Mouse (Mus musculus): Measurements from ENCODE around the gene Aacs.

Aacs gene

DNA sequence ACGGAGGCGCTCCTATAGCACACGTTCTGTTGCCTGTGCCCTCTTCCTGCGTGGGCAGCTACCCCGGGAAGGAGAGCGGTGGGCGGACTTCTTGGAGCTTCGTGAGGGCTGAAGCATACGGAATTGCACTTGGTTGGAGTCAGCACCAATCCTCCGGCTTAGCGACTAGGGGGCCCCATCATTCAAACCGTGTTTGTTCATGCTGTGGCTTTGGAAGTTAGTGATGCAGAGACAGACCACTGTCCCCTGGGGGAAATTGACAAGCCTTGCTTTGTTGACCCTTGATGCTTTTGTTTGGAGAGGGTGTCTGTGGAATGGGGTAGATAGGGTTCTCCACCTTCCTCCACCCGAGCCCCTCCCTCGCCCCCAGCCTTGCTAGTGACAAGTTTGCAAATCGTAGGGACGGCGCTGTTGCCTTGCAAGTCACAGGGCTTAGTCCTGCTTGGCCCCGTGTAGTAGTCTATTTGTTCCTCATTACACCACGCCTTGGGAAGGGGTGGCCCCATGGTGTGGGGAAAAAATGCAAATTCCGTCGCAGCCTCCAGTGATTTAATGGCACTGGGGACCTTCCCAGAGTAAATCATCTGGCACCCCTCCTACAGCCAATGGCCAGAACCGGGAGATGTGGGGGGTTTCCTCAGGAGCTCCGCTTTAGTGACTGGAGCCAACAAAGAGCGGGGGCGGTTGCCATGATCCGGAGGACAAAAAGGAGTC is 59.2 kb downstream of the Aacs start:
- no peak for DNase-seq

DNA sequence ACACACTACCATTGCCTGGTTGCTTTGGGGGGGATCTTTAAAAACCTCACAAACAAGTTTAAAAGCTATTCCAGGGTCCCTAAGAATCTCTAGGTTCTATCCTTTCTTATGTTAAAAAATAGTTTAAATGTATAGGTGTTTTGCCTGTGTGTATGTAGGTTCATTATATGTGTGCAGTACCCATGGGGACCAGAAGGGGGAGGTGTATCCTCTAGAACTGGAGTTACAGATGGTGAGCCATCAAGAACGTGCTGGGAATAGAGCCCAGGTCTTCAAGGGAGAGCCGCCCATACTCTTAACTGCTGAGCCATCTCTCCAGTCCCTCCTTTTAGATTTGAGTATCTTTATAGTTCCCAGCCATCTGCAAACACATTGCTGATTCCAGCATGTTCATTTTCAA is 69.5 kb downstream of the Aacs start:
- DNase-seq, result no peak

DNA sequence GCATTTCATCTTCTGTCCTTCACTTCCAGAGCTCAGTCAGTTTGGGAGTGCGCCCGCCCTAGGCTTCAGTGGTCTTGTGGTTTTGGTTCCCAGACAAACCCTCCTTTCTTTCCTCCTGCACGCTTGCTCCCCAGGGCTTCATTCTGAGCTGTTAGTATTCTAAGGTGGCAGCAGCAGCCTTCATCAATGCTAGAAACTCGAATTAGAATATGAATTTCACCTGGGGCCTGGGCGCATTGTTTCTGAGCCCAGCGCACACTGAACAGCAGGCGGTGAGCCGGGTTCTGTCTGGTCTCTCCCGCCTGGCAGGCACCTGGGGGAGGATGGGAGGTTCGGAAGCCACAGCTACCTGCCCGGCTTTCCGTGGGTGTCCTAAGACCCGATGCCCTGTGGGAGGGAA is 70.7 kb downstream of the Aacs start:
- no peak for DNase-seq

DNA sequence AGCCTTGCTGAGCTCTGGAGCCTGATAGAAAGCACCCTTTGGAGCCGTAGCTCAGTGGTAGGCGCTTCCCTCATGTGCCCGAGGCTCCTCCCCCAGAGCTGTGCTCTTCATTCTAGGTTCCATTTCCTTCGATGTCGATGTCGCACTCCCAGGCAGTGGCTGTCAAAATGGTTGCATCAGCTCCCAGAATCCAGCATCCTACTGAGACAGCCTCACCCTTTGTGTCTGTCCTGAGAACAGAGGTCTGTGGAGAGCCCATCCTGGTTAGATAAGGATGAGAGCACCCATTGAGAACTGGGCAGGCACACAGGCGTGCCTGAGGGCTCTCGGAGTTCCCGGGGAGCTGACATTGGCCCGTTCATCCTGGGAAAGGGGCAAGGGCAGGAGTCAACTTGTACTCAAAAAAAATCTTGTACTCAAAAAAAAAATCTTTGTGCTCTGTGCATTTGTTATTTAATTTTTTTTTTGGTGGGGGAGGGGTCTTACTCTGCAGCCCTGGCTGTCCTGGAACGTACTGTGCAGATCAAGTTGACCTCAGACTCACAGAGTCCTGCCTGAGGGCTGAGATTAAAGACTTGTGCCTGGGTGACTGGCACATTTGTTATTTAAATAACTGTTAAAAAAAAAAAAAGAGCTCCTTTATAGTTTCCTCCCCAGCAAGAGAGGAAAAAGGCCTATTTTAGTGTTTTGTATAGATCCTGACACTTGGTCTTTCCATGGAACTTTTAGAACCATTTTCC is 74.3 kb downstream of the Aacs start:
- no peak for DNase-seq

DNA sequence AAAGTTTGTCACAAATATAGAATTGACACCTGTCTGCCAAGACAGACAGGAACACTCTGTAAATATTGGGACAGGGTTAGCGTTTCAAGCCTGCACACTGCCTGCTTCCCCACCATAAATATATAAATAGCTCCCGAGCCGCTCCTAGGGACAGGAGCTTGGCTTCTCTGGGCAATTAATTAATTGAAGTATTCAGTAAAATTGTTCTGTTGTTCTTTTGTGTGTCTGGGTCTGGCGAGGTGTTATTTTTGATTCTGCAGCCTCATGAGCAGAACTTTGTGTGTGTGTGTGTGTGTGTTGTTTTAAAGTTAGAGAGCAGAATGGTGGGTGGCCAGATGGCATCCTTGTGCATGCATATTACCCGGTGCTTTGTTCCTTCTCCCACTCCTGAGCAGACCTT is 80.1 kb downstream of the Aacs start:
- no peak for DNase-seq

DNA sequence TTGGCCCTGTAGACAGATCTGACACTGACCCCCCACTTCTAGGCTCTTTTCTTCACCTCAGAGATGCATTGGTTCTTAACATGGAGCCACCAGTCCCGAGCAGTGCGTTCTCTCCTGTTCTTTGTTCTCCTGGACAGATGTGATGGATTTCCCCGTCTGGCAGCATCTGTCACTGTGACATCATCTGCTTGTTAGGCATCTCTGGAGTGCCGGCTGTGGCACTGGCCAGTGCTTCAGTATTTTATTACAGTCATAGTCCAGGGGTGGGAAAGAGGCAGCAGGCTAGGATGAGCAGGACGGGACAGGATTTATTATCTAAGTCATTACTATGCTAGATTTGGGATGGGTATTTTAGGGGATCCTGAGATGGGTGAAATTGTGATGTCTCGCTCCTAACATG is 87.9 kb downstream of the Aacs start:
- no peak for DNase-seq

DNA sequence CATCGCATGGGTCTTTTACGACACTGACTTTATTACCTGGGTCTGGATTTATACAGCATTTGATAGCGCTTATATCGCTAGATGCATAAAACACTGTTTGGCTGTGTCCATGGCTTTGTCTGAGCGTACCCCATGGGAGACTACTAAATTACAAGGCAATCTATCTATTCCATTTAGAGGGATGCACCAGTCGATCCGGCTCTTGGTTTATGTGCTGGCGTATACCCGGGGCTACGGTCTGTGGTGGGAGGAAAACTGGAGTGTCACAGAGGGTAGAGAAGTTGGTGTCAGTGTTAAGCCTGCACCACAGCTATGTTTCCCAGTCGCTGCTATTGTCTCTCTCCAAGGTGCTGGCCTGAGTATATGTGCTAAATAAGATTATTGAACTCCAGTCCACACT is 90.1 kb downstream of the Aacs start:
- DNase-seq, result no peak

All from lung, adult 18-20 months (tissue).